Mouse (Mus musculus) heart, adult 2 months (tissue): ENCODE measurements at regions not wholly inside any gene's neighbourhood (a gene's known extent, or its start where the extent isn't known, plus 50 kb on each side); places are given as distances from the start of the nearest gene placed in this dataset.

ENCODE experiments used
- CTCF ChIP-seq: fragments of 200-600 bp; IDR thresholded peaks from 2 replicates; pipeline ENCODE4 v1.8.1; 2022; ENCODE audit warnings: antibody characterized with exemption, mild to moderate bottlenecking, moderate library complexity
- EP300 ChIP-seq: fragments of 200-500 bp; IDR thresholded peaks from 2 replicates; pipeline ENCODE4 v1.6.1; 2011; ENCODE audit warnings: low read depth, low read length, control low read depth; ENCODE audit not compliant: insufficient read depth
- POLR2A ChIP-seq: fragments of 200-500 bp; IDR thresholded peaks from 2 replicates; pipeline ENCODE4 v1.6.1; 2011; ENCODE audit warnings: mild to moderate bottlenecking, low read depth, low read length, control low read depth; ENCODE audit not compliant: insufficient read depth

DNA sequence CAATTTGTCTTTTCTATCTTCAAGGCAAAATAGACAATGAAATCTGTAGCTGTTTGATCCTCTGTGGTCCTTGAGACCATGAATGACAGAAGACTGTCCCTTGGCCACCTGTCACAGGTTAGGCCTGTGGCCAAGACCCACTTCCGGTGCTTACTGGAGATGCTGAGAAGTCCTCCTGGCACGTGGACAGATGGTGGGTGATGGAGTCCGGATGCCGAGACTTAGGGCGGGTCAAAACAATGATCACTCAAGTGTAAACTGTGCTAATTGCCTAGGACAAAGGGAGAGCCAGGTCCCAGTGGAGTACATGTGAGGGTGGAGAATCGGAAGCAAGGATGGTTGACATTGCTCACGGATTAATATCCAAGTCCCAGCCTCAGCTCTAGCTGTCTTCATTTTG lies 117.7 kb upstream of the Ntf3 start:
- TF ChIP-seq CTCF (no peak), POLR2A (no peak), EP300 (no peak)
